Mouse (Mus musculus) heart, postnatal 4 days (tissue): ENCODE measurements at regions not wholly inside any gene's neighbourhood (a gene's known extent, or its start where the extent isn't known, plus 50 kb on each side); places are given as distances from the start of the nearest gene placed in this dataset.

Experiments used
- DNase-seq: peaks from one replicate; pipeline ENCODE4 v3.0.0; 2021

DNA sequence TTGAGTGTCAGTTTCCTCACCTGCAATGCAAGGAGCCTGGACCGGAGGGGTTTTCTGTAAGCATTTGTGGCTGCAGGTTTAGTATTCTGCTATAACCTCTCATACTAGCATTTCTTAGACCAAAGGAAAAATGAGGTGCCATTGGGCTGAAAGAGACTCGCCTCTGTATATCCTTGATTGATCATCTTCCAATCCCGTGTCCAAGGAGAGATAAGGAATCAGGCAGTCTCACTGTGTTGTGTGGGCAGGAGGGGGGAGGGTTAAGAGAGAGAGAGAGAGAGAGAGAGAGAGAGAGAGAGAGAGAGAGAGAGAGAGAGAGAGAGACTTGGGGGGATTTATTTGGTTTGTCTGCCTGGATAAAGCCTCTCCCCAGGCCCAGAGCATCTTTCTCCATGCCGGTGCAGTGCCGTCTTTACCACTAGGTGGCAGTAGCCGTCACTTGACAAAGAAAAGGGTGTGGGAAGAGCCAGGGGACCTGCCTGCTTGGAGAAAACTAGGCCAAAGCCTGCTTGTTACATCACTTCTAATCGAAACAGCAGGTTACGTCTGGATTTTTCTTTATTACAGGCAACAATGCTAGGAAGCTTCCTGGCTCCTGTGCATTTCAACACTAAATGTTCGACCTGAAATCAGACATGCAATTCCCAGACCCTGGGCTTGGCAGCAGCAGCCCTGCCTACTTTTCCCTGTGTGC is 56.1 kb upstream of the Ces5a start:
- DNase-seq: peak; percentile 92

DNA sequence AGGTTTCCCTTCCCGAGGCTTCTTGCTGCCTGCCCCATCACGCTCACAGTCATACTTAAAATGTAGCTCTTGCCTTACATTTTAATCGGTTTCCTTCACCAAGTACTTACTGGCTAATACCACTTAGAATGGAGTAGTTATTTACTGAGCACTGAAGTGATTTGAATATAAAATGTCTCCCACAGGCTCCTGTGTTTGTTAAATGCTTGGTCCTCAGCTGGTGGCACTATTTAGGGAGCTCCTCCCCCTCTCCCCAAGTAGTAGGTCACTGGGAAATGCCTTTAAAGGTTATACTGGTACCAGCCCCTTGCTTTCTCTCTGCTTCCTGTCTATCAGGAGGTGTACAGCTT is 56.6 kb upstream of the Ces5a start:
- no peak for DNase-seq

DNA sequence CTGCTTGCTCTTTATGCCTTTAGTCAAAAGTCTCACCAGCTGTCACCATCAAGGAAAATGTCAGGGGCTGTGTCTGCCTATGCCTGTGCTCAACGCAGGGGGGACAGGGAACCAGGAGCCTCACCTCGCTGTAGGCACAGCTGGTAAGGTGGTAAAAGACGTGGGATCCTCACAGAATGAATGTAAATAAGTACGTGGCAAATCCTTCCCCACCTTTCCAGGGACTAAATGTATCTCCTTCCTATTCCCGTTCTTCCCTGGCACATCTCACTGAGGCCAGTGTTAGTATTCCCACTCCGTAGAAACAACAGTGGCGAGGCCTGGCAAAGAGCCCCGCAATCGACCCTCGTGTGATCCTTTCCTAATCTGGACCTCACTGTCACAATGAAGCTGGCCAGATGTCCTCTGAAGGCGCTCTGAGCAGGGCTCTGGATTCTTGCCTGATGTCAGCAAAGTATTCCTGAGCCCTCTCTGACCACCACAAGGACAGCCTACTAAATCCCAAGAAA is 63.0 kb upstream of the Ces5a start:
- peak; percentile 78 for DNase-seq

- DNase-seq: peak; percentile 17
Observed at GRCm38 (mm10) chr8:93599306-93599705, 63.7 kb upstream of the Ces5a start.

DNA sequence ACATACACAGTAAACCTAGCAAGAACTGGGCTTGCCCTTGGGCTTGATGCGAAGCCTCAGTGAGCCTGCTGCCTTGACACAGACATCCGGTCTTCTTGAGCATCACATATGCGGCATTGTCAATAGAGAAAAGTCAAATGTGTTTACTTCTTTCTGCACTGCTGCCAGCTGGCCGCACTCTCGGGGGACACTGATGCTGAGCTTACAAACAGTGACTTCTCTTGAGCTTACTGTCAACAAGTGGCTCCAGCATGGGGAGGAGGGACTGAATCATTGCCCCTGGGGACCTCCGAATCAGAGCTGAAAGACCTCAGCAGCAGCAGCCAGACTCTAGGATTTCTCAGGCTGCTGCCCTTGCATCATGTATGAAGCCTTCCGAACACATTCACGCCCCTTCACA is 64.1 kb upstream of the Ces5a start:
- DNase-seq: peak; percentile 76

GRCm38 (mm10) chr8:93626807-93627526 is 91.3 kb upstream of the Ces5a start:
- DNase-seq: peak; percentile 87

DNA sequence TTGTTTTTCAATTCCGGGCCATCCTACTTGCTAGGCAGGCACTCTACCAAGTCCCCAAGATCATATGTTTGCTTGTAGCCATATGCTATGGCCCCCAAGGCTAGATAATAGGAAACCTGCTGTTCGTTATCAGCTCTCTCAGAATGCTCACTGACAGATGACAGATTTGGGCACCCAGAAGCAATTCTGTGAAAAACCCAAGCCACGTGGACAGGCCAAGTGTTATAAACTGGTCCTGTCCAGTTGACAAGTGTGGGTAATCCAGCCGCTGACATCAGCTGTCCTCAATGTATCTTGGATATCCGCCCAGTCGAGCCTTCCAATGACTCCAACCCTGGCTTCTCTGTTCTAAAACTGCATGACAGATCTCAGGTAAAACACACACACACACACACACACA is 92.0 kb upstream of the Ces5a start:
- peak; percentile 56 for DNase-seq

DNA sequence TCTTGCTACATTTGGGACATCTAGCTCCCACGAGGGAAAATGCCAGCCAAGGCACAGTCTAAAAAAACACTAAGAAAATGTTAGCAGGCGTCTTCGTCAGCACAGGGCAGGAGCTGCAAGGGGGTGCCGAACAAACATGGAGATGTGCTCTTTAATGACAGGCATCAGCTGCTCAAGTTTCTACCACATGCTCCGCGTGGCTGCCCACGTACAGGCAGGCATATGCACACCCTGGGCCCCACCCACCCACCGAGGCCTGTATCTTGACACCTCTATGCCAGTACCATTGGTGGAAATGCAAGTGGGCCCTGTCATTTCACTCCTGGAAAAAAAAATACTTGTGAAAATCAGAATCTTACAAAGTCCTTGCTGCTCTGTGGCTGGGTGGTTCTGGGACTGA is 97.3 kb upstream of the Ces5a start:
- no peak for DNase-seq

DNA sequence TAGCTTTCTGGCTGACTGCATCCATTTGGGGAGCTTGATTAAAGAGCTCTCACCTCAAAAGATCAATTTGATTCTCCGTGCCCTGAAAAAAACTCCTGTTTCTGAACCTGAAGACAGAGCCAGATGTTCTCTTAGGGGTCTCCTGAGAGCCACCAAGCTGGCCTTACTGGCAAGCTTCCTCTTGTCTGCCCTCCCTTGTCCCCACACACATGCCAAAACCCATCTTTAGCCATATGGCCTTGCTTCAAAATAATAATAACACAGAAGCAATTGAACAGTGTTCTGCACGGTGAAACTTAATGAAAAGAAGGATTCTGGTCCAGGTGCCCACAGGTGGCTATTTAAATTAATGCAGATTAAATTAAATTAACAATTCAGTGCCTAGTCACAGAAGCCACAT is 107.1 kb upstream of the Ces5a start:
- no peak for DNase-seq

GRCm38 (mm10) chr8:93643471-93644215 is 108.0 kb upstream of the Ces5a start:
- no peak for DNase-seq

DNA sequence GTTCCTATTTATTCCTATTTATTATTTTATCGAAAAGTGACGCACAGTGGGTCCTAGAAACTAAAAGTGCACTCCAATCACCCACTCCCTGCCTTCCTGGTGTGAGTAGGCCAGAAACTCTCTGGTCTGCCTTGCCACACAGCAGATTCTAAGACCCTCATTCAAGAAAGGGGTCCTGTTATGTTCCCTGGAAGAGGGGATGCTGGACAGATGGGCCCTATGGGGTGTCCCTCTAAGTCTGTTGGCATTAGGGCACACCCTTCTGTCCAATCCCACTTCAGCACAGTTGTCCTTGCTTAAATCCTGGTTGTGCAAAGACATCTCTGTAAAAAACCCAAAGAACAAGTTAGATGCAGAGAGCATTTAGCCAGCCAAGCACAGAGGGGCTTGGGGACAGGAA is 117.8 kb upstream of the Ces5a start:
- no peak for DNase-seq

- DNase-seq: no peak
Observed at GRCm38 (mm10) chr8:93653913-93654705, 118.5 kb upstream of the Ces5a start.

DNA sequence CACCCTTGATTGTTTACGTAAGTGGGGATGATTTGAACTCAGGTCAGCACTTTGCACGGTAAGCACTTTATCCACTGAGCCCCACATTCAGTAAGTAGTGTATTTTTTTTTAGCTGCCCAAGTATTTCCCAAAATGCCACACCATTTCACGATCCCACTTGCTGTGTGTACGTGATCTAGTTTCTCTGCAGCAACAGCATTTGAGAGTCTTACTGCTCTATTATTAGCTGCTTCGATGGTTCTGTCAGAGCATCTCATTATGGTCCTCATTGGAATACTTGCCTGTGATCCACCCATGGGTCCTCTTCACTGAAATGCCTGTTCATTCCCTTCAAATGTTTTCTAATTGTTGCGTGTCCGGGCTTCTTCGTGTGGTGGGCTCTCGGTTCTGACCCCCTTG is 120.1 kb upstream of the Ces5a start:
- DNase-seq: no peak

- peak; percentile 85 for DNase-seq
Observed at GRCm38 (mm10) chr8:93661739-93662138, 126.1 kb upstream of the Ces5a start.

DNA sequence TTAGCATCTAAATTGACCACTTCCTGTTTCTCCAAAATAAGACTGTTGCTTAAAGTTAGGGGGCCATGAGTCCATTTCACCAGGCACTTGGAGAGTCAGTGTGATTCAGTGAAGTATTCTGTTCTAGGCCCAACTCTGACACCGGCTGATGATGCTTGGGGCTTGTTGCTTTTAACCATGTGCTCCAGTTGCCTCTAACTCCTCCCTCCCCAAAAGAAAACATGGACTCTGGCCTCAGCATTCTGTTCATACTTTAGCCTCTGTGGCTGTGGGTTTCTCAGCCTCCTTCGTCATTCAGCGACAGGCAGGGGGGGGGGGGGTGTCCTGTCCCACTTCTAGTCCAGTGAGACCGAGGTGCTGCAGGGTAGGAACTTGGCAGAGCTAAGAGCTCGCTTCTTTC is 126.6 kb upstream of the Ces5a start:
- DNase-seq: no peak

DNA sequence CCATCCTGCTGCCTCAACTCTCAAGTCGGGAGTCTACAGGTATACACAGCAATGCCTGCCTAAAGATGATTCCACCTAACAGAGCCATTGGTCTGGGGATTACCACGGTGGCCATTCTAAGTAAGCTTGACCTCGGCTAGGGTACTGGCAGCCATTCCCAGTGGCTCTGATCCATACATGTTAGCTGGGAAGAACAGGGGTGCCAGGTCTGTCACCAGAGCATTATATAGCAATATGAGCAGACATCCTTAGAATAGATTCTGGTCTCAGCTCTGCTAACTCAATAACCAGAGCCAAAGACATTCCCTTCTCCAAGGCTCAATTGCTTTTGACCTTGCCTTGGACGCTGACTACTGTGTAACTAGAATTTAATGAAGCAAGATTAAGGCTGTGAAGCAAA is 128.2 kb upstream of the Ces5a start:
- DNase-seq: no peak

DNA sequence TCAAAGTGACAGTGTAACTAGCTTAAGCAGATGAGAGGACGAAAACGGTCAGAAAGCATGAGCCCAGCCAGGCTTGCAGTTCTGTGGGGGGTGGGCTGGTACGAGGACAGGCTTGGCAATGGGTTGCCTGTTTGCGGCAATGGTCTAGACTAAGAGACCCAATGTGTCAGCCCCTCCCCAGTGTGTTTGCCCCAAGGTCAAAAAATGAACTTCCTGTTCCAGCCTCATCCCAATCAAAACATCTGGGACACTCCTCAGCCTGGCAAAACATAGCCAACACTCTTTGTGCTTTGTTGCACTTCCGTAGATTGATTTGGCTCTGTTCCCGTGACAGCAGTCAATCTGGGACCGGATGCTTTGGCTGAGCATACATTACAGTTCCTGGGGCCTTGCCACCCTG is 132.7 kb upstream of the Ces5a start:
- peak; percentile 9 for DNase-seq

- DNase-seq: no peak
Observed at GRCm38 (mm10) chr8:93674721-93675120, 135.0 kb upstream of the Gnao1 start.

- no peak for DNase-seq
Observed at GRCm38 (mm10) chr8:93683773-93684391, 125.9 kb upstream of the Gnao1 start.

- no peak for DNase-seq
Observed at GRCm38 (mm10) chr8:93684392-93684791, 125.4 kb upstream of the Gnao1 start.

DNA sequence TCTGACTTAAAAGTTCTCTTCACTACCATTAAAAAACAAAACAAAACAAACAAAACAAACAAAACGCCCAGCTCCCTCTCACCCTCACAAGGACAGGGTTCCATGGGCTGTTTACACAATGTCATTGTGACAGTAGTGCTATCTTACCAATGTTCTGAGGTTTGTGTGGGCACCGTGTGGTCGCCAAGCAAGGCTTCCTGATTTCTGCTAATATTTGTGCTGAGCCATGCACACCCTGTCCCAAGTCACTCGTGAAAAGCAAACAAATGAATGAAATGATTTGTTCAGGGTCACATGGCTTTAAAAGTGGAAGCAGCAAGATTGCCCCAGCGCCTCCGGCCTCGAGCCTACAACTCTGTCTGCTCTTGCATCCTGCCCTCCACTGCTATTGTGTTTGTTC is 120.9 kb upstream of the Gnao1 start:
- no peak for DNase-seq

GRCm38 (mm10) chr8:93689832-93690471 is 119.8 kb upstream of the Gnao1 start:
- no peak for DNase-seq
